Mouse (Mus musculus) 3134 (cell line): ENCODE results near the gene Defa25.
"Not testable (repeated sequence)": the region's sequence is repeated elsewhere in the genome, so short reads cannot be mapped to it uniquely, and the experiment has no call there.

Experiments
- DNase-seq: peaks from one replicate; pipeline ENCODE4 v3.0.0-alpha.2; 2011; ENCODE audit warnings: low spot score; ENCODE audit not compliant: insufficient read length; ENCODE audit errors: extremely low read depth

Defa25 gene

DNA sequence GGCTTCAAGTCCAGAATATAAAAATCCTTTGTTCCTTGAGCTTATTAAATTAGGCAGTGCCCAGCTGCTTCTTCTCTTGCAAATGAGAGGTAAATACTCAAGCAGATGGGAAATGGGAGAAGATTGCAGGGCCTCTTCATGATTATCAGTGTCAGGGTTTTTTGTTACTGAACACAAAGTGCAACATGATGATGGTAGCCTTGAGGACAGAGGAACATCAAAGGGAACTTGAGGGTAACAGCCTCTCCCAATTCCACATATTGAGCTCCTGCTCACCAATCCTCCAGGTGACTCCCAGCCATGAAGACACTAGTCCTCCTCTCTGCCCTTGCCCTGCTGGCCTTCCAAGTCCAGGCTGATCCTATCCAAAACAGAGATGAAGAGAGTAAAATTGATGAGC is at the start of gene Defa25:
Gene Defa25, plus strand, starts transcription at position 301 of the 400 bp plus-strand sequence.
- not testable (repeated sequence) for DNase-seq

DNA sequence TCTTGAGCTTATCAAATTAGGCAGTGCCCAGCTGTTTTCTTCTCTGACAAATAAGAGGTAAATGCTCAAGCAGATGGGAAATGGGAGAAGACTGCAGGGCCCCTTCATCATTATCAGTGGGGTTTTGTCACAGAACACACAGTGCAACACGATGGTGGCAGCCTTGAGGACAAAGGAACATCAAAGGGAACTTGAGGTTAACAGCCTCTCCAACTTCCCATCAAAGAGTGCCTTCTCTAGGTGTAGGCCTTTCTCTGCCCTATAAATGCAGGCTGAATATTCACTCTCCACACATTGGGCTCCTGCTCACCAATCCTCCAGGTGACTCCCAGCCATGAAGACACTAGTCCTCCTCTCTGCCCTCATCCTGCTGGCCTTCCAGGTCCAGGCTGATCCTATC is 29.5 kb upstream of the Defa25 start, which contains the start of gene Defa23:
Gene Defa23, plus strand, starts transcription at position 301 of the 400 bp plus-strand sequence.
- not testable (repeated sequence) for DNase-seq

DNA sequence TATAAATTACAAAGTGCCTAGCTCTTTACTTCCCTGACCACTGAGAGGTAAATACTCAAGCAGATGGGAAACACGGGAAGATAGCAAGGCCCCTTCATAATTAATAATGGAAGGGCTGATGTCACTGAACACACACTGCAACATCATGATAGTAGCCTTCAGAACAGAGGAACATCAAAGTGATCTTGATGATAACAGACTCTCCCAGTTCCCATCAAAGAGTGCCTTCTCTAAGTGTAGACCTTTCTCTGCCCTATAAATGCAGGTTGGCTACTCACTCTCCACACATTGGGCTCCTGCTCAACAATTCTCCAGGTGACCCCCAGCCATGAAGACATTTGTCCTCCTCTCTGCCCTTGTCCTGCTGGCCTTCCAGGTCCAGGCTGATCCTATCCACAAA is 19.5 kb upstream of the Defa25 start, which contains the start of gene Defa35:
Gene Defa35, plus strand, starts transcription at position 301 of the 400 bp plus-strand sequence.
- DNase-seq = not testable (repeated sequence)

DNA sequence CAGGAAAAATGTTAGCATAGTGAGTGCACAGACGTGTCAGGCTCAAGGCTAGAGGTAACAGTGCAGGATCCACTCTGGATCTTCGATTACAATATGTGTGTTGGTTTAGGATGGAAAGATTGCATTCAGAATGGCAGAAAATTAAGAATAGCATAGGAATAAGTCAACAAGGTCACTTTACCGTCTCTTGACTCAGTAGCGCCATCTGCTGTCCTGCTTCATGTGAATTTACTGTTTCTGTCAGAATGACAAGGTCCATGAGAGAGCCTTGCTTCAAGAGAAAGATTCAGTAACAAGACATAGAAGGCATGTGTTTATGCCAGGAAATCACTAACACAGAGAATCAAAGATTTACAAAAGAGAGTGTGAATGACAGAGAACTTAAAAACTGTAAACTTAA is 8.9 kb downstream of the Defa25 start:
- no peak for DNase-seq

DNA sequence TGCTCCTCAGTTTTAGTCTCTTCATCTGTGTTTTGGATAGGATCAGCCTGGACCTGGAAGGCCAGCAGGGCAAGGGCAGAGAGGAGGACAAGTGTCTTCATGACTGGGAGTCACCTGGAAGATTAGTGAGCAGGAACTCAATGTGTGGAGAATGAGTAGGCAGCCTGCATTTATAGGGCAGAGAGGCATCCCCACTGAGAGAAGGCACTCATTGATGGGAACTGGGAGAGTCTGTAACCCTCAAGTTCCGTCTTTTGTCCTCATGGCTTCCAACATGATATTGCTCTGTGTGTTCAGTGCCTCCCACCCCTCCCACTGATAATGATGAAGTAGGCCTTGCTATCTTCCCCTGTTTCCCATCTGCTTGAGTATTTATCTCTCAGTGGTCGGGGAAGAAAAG is 11.7 kb downstream of the Defa25 start, which contains the start of gene Gm14851:
Gene Gm14851, minus strand, starts transcription at position 101 of the 400 bp plus-strand sequence.
- not testable (repeated sequence) for DNase-seq

DNA sequence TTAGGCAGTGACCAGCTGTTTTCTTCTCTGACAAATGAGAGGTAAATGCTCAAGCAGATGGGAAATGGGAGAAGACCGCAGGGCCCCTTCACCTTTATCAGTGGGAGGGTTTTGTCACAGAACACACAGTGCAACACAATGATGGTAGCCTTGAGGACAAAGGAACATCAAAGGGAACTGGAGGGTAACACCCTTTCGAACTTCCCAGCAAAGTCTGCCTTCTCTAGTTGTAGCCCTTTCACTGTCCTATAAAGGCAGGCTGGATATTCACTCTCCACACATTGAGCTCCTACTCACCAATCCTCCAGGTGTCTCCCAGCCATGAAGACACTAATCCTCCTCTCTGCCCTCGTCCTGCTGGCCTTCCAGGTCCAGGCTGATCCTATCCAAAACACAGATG is 50.1 kb downstream of the Defa25 start, which contains the start of gene Defa30:
Gene Defa30, plus strand, starts transcription at position 301 of the 400 bp plus-strand sequence.
- not testable (repeated sequence) for DNase-seq
